Mouse (Mus musculus) monocyte, adult 59 days (primary cell): ENCODE measurements around the gene 2810004N23Rik. TPM values are rescaled to one million over a fixed set of nuclear protein-coding genes. Genes with fewer than 3 reads are reported as not detected.

Source experiments
- total RNA-seq, 2 experiments: library from RNA; stranded (reverse); gene quantifications; one replicate each; pipeline ENCODE4 v1.2.4; 2023

2810004N23Rik gene
- total RNA-seq = 10 to 100 TPM; 14.6 to 18.8 TPM

GRCm38 (mm10) chr8:124862321-124863162 is at the start of gene 2810004N23Rik, which contains the start of gene Gnpat:
2810004N23Rik (minus strand) TSS chr8:124863120.
Gnpat (plus strand) TSS chr8:124863033.

GRCm38 (mm10) chr8:124897386-124898250 is 34.7 kb upstream of the 2810004N23Rik start, which contains the start of the genes Exoc8 and Sprtn:
Exoc8 (minus strand) TSS chr8:124897705.
Sprtn (plus strand) TSS chr8:124897886.

GRCm38 (mm10) chr8:124792708-124793107 is 70.2 kb downstream of the 2810004N23Rik start, which contains the start of gene Trim67:
Trim67 (plus strand) TSS chr8:124793092.

Other genes with a start within 250 kb of the 2810004N23Rik start
- 10 to 100 TPM; 12.1 to 12.9 TPM for gene 2310022B05Rik, start 199.8 kb downstream of the 2810004N23Rik start, total RNA-seq
- 10 to 100 TPM; 30.7 to 38.9 TPM for gene Ttc13, start 141.1 kb downstream of the 2810004N23Rik start, total RNA-seq
- 1 to 10 TPM; 4.3 to 4.4 TPM for gene Arv1, start 141.0 kb downstream of the 2810004N23Rik start, total RNA-seq
- gene Fam89a, start 111.3 kb downstream of the 2810004N23Rik start, total RNA-seq = 1 to 10 TPM in 1 of 2 experiments, under 1 TPM in 1; 0.37 to 1.6 TPM
- not detected for gene Trim67, start 70.0 kb downstream of the 2810004N23Rik start, total RNA-seq
- 10 to 100 TPM; 35.6 to 41.9 TPM for gene Gnpat, start 87 bp downstream of the 2810004N23Rik start, total RNA-seq
- 10 to 100 TPM; 16.4 to 16.5 TPM for gene Exoc8, start 34.6 kb upstream of the 2810004N23Rik start, total RNA-seq
- gene Sprtn, start 34.8 kb upstream of the 2810004N23Rik start, total RNA-seq = 10 to 100 TPM; 18.7 to 20.6 TPM
- gene Egln1, start 86.2 kb upstream of the 2810004N23Rik start, total RNA-seq = 10 to 100 TPM; 24.7 to 25.2 TPM
- gene Tsnax, start 149.9 kb upstream of the 2810004N23Rik start, total RNA-seq = 10 to 100 TPM; 32.8 to 39.0 TPM
- gene Disc1, start 191.1 kb upstream of the 2810004N23Rik start, total RNA-seq = 10 to 100 TPM; 28.0 to 31.9 TPM